35 mouse cellular contexts compared by ENCODE assay signal in the genomic region with DNA sequence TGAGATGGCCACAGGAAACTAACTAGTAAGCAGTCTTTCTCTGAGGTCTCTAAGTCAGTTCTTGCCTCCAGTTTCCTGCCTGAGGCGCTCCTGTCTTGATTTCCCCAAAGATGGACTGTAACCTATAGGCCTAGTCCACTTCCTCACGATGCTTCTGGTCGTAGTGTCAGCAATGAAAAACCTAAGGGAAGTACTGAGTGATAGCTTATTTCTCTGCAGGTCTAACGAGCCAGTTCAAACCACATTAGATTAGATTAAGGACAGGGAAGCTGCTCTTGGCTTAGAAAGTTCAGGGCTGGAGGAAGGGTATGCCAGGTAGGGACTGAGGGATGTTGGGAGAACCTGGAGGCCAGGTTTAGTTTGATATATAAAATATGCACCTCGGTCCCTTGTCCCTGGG.
"Had no signal": no experiment of that assay in that cellular context is flagged by ENCODE, and none has a peak within 500 bp of the region (broad histone marks: within the 10 kb centered on the region; RNA-seq: fewer than 3 reads in every experiment).

No protein-coding gene starts in this region.

- H3K4me3 ChIP-seq: heart, embryonic 10.5 days; heart, embryonic 12.5 days; heart, embryonic 13.5 days; heart, embryonic 15.5 days; hindbrain, embryonic 10.5 days; hindbrain, embryonic 12.5 days; hindbrain, embryonic 13.5 days; hindbrain, embryonic 15.5 days; kidney, embryonic 15.5 days; layer of hippocampus, adult 2 months; left cerebral cortex, adult 2 months had no signal

- DNase-seq: heart, postnatal 10 days; heart, postnatal 14 days; heart, postnatal 36 days; heart, postnatal 4 days; kidney, adult 11 months; kidney, adult 18-20 months; kidney, adult 2 months; kidney, adult 8-10 months; kidney, adult 9 months; kidney, postnatal 10 days; kidney, postnatal 14 days; kidney, postnatal 25 days; kidney, postnatal 36 days; kidney, postnatal 4 days; layer of hippocampus, adult 9-11 months; layer of hippocampus, postnatal 36 days had no signal

- H3K4me1 ChIP-seq: heart, embryonic 10.5 days; heart, embryonic 13.5 days; heart, embryonic 15.5 days; hindbrain, embryonic 10.5 days; hindbrain, embryonic 12.5 days; hindbrain, embryonic 13.5 days; hindbrain, embryonic 15.5 days; kidney, embryonic 15.5 days had no signal

- ATAC-seq: hindbrain, embryonic 16.5 days; hindbrain, postnatal 0 days; inflammation-experienced regulatory T-cells, adult 6 months; intestine, embryonic 16.5 days; intestine, postnatal 0 days had no signal

- H3K4me2 ChIP-seq: heart, embryonic 11.5 days; heart, embryonic 12.5 days; heart, embryonic 13.5 days; heart, embryonic 15.5 days; hindbrain, embryonic 12.5 days; hindbrain, embryonic 13.5 days; hindbrain, embryonic 14.5 days; hindbrain, embryonic 15.5 days; kidney, embryonic 15.5 days had no signal

- H3K9me3 ChIP-seq: heart, embryonic 10.5 days; heart, embryonic 12.5 days; heart, embryonic 13.5 days; heart, embryonic 15.5 days; hindbrain, embryonic 10.5 days; hindbrain, embryonic 12.5 days; hindbrain, embryonic 13.5 days; hindbrain, embryonic 15.5 days; kidney, embryonic 15.5 days had no signal

- H3K9ac ChIP-seq: heart, embryonic 12.5 days; heart, embryonic 13.5 days; heart, embryonic 15.5 days; hindbrain, embryonic 12.5 days; hindbrain, embryonic 13.5 days; hindbrain, embryonic 14.5 days; hindbrain, embryonic 15.5 days; kidney, embryonic 15.5 days had no signal

- H3K27me3 ChIP-seq: heart, embryonic 12.5 days; heart, embryonic 13.5 days; heart, embryonic 15.5 days; hindbrain, embryonic 12.5 days; hindbrain, embryonic 13.5 days; hindbrain, embryonic 15.5 days; kidney, embryonic 15.5 days had no signal

- H3K36me3 ChIP-seq: hindbrain, embryonic 15.5 days had no signal

- H3K27ac ChIP-seq: heart, embryonic 10.5 days; heart, embryonic 13.5 days; heart, embryonic 15.5 days; hindbrain, embryonic 10.5 days; hindbrain, embryonic 12.5 days; hindbrain, embryonic 13.5 days; hindbrain, embryonic 14.5 days; hindbrain, embryonic 15.5 days; hindbrain, postnatal 0 days; kidney, embryonic 15.5 days; kidney, postnatal 0 days; layer of hippocampus, adult 2 months; left cerebral cortex, adult 2 months had no signal
